Mouse (Mus musculus) heart, embryonic 13.5 days (tissue): ENCODE data around the gene Galk1. TPM values are rescaled to one million over a fixed set of nuclear protein-coding genes. Genes with fewer than 3 reads are reported as not detected.
A peak's percentile ranks its signal among the peaks of the same experiment; 100 is the strongest.

Source experiments
- ATAC-seq: fragments of 200-750 bp; cut with Nextera tagmentation; 2 replicates; pipeline ENCODE4 v1.8.0; 2017; ENCODE audit warnings: moderate TSS enrichment; ENCODE audit not compliant: insufficient number of reproducible peaks, low FRiP score, low TSS enrichment; ENCODE audit errors: extremely low read depth
- H3K27ac ChIP-seq: fragments of 300-500 bp; sonication (generic); replicated peaks from 2 replicates; pipeline ENCODE4 v1.5.1; 2015; ENCODE audit warnings: moderate library complexity, mild to moderate bottlenecking, inconsistent platforms
- H3K27me3 ChIP-seq: fragments of 300-500 bp; sonication (generic); replicated peaks from 2 replicates; pipeline ENCODE4 v1.6.1; 2015; ENCODE audit warnings: mild to moderate bottlenecking, inconsistent platforms
- H3K36me3 ChIP-seq: fragments of 300-500 bp; sonication (generic); 2 replicates; pipeline ENCODE4 v1.6.1; 2015; ENCODE audit warnings: mild to moderate bottlenecking, inconsistent platforms
- H3K4me1 ChIP-seq: fragments of 300-500 bp; sonication (generic); 2 replicates; pipeline ENCODE4 v1.6.1; 2015; ENCODE audit warnings: inconsistent platforms
- H3K4me2 ChIP-seq: fragments of 300-500 bp; sonication (generic); 2 replicates; pipeline ENCODE4 v1.6.1; 2015; ENCODE audit warnings: inconsistent platforms, mild to moderate bottlenecking, moderate library complexity
- H3K4me3 ChIP-seq: fragments of 300-500 bp; sonication (generic); 2 replicates; pipeline ENCODE4 v1.5.1; 2015; ENCODE audit warnings: moderate library complexity, mild to moderate bottlenecking, inconsistent platforms
- H3K9ac ChIP-seq: fragments of 300-500 bp; sonication (generic); 2 replicates; pipeline ENCODE4 v1.6.1; 2015; ENCODE audit warnings: inconsistent platforms, mild to moderate bottlenecking, moderate library complexity
- H3K9me3 ChIP-seq: fragments of 300-500 bp; sonication (generic); 2 replicates; pipeline ENCODE4 v1.6.1; 2016; ENCODE audit warnings: inconsistent platforms
- WGBS: fragments of 180-500 bp; shearing (Covaris S2); methylation state at CpG from one replicate; pipeline ENCODE4 v1.1.7; 2015; ENCODE audit warnings: mixed read lengths; 5-methylcytosine and 5-hydroxymethylcytosine counted together
- polyA plus RNA-seq: library from polyadenylated mRNA; unstranded; fragments of >200 nt; fragmentation: Nextera tagmentation; extraction: Ambion mirVana; gene quantifications from 2 replicates; pipeline ENCODE4 v1.2.1, GENCODE M21; 2015

Gene Galk1
- 150 and 178 TPM in 2 replicates for polyA plus RNA-seq

- H3K27ac ChIP-seq = peak within 1 kb of the TSS; percentile 95
- H3K27me3 ChIP-seq = no peaks in the 10 kb centered on the region
- 0% methylated on average over 55 of the region's 55 CpGs for WGBS
- peaks cover 38% of the 10 kb centered on the region for H3K36me3 ChIP-seq
- peak; percentile 90 for ATAC-seq
- peak within 1 kb of the TSS; percentile 86 for H3K4me2 ChIP-seq
- no peaks in the 10 kb centered on the region for H3K9me3 ChIP-seq
- H3K4me3 ChIP-seq = peak within 1 kb of the TSS; percentile 79
- peak within 1 kb of the TSS; percentile 93 for H3K9ac ChIP-seq
- peaks cover 25% of the 10 kb centered on the region for H3K4me1 ChIP-seq
Measured at GRCm38 (mm10) chr11:116012262-116012947, at the start of gene Galk1. Gene Galk1 (minus strand): TSS chr11:116012719.

GRCm38 (mm10) chr11:116061641-116062415 is 49.3 kb upstream of the Galk1 start:
- Histone ChIP-seq H3K9ac (no peak overlapping the region), H3K4me3 (no peak overlapping the region), H3K9me3 (no peaks in the 10 kb centered on the region), H3K27me3 (no peaks in the 10 kb centered on the region), H3K27ac (no peak overlapping the region), H3K4me1 (peaks cover 18% of the 10 kb centered on the region), H3K36me3 (peaks cover 61% of the 10 kb centered on the region), H3K4me2 (no peak overlapping the region)
- 89% methylated on average over 13 of the region's 13 CpGs for WGBS
- ATAC-seq = no peak

DNA sequence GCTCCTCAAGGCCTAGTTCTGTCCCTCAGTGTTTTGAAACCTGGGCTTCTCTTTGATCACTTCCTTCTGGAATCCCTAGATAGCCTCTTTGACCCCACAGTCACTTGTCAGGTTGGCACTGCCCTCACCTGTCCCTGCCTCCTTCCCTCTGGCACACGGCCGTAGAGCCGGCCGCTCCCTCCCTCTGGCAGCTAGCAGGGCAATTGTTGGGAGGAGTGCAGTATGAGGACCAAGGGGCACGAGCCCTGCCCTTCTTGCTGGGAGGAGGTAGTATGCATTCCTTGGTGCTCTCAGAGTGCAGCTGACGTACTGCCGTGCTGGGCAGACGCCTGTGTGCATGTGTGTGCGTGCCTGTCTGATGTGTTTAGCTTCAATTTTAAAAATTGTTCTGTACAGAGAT is 48.1 kb upstream of the Galk1 start:
- Histone ChIP-seq H3K27me3 (no peaks in the 10 kb centered on the region), H3K9me3 (no peaks in the 10 kb centered on the region), H3K4me3 (no peak overlapping the region), H3K4me1 (peaks cover 27% of the 10 kb centered on the region), H3K4me2 (no peak overlapping the region), H3K9ac (no peak overlapping the region), H3K27ac (no peak overlapping the region), H3K36me3 (peaks cover 73% of the 10 kb centered on the region)
- WGBS = 84% methylated on average over 9 of the region's 9 CpGs
- no peak for ATAC-seq

- Histone ChIP-seq H3K4me1 (peaks cover 27% of the 10 kb centered on the region), H3K36me3 (peaks cover 82% of the 10 kb centered on the region), H3K9ac (no peak overlapping the region), H3K9me3 (no peaks in the 10 kb centered on the region), H3K27ac (no peak overlapping the region), H3K4me3 (no peak overlapping the region), H3K27me3 (no peaks in the 10 kb centered on the region), H3K4me2 (no peak overlapping the region)
- no peak for ATAC-seq
- 92% methylated on average over 11 of the region's 11 CpGs for WGBS
Measured at GRCm38 (mm10) chr11:116059691-116060025, 47.1 kb upstream of the Galk1 start.

GRCm38 (mm10) chr11:116058868-116059690 is 46.6 kb upstream of the Galk1 start:
- Histone ChIP-seq H3K27ac (no peak overlapping the region), H3K4me3 (no peak overlapping the region), H3K4me1 (peaks cover 27% of the 10 kb centered on the region), H3K36me3 (peaks cover 88% of the 10 kb centered on the region), H3K27me3 (no peaks in the 10 kb centered on the region), H3K9ac (no peak overlapping the region), H3K9me3 (no peaks in the 10 kb centered on the region), H3K4me2 (no peak overlapping the region)
- ATAC-seq = no peak
- 90% methylated on average over 17 of the region's 17 CpGs for WGBS

DNA sequence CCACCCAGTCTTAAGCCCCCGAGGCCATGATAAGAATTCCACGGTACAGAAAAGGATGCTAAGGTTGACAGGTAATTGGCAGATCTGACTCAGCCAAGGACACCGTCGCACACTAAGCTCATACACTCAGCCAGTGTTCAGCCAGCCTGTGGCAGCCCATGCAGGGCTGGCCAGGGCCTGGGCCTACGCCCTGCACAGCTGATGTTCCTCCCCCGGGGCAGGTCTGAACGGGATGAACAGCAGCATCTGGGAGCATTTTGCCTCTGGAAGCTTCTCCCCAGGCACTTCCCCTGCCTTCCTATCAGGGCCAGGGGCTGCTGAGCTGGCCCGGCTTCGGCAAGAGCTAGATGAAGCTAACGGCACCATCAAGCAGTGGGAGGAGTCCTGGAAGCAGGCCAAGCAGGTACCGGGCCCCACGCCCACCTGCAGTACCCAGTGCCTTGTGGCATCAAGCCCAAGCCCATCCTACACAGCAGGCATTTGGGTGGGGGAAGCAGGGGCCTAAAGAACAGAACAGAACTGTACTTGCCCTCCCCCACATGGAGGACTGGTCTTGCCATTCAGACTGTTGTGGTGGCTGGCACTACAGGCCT is 45.6 kb upstream of the Galk1 start:
- Histone ChIP-seq H3K27me3 (no peaks in the 10 kb centered on the region), H3K9me3 (no peaks in the 10 kb centered on the region), H3K9ac (peak overlapping the region; percentile 33; the same call in 1 of the 2 replicates), H3K36me3 (peaks cover 98% of the 10 kb centered on the region), H3K27ac (peak overlapping the region; percentile 39; the same call in 1 of the 2 replicates), H3K4me2 (no peak overlapping the region), H3K4me1 (peaks cover 27% of the 10 kb centered on the region), H3K4me3 (no peak overlapping the region)
- WGBS = 72% methylated on average over 12 of the region's 12 CpGs
- no peak for ATAC-seq

- no peak overlapping the region for H3K4me3 ChIP-seq
- H3K4me1 ChIP-seq = peaks cover 27% of the 10 kb centered on the region
- H3K9me3 ChIP-seq = no peaks in the 10 kb centered on the region
- no peak overlapping the region for H3K4me2 ChIP-seq
- no peaks in the 10 kb centered on the region for H3K27me3 ChIP-seq
- H3K9ac ChIP-seq = no peak overlapping the region
- peaks cover 100% of the 10 kb centered on the region for H3K36me3 ChIP-seq
- 29% methylated on average over 4 of the region's 4 CpGs for WGBS
- ATAC-seq = no peak
- peak overlapping the region; percentile 39 for H3K27ac ChIP-seq
Measured at GRCm38 (mm10) chr11:116057237-116057881, 44.8 kb upstream of the Galk1 start.

GRCm38 (mm10) chr11:116055873-116056272 is 43.4 kb upstream of the Galk1 start:
- WGBS = 83% methylated on average over 11 of the region's 11 CpGs
- Histone ChIP-seq H3K4me1 (peaks cover 27% of the 10 kb centered on the region), H3K27ac (no peak overlapping the region), H3K4me3 (no peak overlapping the region), H3K36me3 (peaks cover 100% of the 10 kb centered on the region), H3K9ac (no peak overlapping the region), H3K9me3 (no peaks in the 10 kb centered on the region), H3K4me2 (no peak overlapping the region), H3K27me3 (no peaks in the 10 kb centered on the region)
- no peak for ATAC-seq

GRCm38 (mm10) chr11:116053510-116054229 is 41.2 kb upstream of the Galk1 start:
- H3K27ac ChIP-seq = no peak overlapping the region
- H3K9ac ChIP-seq = no peak overlapping the region; the same call in 1 of the 2 replicates
- WGBS = 79% methylated on average over 9 of the region's 9 CpGs

GRCm38 (mm10) chr11:116050196-116050595 is 37.7 kb upstream of the Galk1 start:
- Histone ChIP-seq H3K4me3 (no peak overlapping the region), H3K9me3 (no peaks in the 10 kb centered on the region), H3K4me1 (no peaks in the 10 kb centered on the region), H3K36me3 (peaks cover 100% of the 10 kb centered on the region), H3K27me3 (no peaks in the 10 kb centered on the region), H3K9ac (no peak overlapping the region), H3K27ac (no peak overlapping the region), H3K4me2 (no peak overlapping the region)
- ATAC-seq = no peak
- WGBS = 84% methylated on average over 4 of the region's 4 CpGs

More at GRCm38 (mm10) chr11:116053510-116054229, 41.2 kb upstream of the Galk1 start:
- Histone ChIP-seq H3K36me3 (peaks cover 100% of the 10 kb centered on the region), H3K4me3 (no peak overlapping the region), H3K4me2 (no peak overlapping the region), H3K4me1 (peaks cover 26% of the 10 kb centered on the region), H3K27me3 (no peaks in the 10 kb centered on the region), H3K9me3 (no peaks in the 10 kb centered on the region)
- ATAC-seq = no peak
